Mouse (Mus musculus) heart, adult 8-10 months (tissue): Measurements from ENCODE around the gene Lrrc51. TPM values are rescaled to one million over a fixed set of nuclear protein-coding genes. Genes with fewer than 3 reads are reported as not detected.
"Not testable (repeated sequence)": the region's sequence is repeated elsewhere in the genome, so short reads cannot be mapped to it uniquely, and the experiment has no call there.

ENCODE experiments used
- DNase-seq: peaks from one replicate; pipeline ENCODE4 v3.0.0; 2022; ENCODE audit warnings: low spot score
- total RNA-seq, 4 experiments: library from RNA; stranded (reverse); gene quantifications; 2 replicates each; pipeline ENCODE4 v1.2.4; 2022

The Lrrc51 gene
- total RNA-seq: 1 to 10 TPM; 4.3 to 6.2 (median 5.4) TPM

DNA sequence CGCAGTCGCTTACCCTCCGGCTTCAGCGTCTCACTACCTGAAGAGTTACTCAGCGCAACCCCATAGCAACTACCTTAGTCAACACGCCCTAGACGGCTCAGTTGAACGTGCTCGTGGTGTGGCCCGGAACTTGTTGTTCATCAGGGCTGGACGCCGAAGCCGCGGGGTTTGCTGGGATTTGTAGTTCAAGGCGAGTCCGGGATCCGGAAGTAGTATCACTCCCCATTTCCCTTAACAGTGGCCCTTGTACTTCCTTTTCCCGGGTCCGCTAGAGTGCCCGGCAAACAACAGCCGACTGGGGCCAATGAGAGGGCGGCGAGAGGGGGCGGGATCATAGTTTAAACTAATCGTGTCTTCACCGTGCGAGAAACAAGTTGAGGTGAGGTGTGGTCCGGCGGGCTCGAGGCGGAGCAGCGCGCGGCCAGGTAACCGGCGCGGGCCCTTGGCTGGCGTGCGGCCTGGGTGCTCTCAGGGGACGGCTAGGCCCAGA is at the start of gene Lrrc51, which contains the start of gene Numa1:
Lrrc51 (minus strand) TSS at position 145 of the 490 bp plus-strand sequence.
Numa1 (plus strand) TSS at position 361 of the 490 bp plus-strand sequence.
- peak; percentile 99 for DNase-seq

GRCm38 (mm10) chr7:101982735-101983134 is 49.0 kb upstream of the Lrrc51 start:
- no peak for DNase-seq

DNA sequence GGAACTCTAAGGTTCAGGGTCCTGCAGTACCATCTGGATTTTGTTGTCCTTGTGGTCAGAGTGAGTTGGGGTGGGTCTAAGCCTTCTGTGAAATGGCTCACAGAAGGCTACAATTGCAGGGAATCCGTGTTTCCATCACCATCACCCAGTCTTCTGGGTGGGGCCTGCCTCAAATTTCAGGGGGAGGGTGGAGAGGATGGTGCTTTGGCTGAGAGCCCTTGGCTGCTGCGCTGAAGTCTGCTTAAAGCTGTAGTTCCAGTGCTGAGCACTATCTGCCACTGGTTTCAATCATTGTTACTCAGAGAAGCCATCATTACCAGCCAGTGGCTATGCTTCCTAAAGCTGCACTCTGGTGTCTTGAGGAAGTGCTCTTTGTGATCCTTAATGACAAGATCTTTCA is 40.8 kb upstream of the Lrrc51 start:
- DNase-seq: peak; percentile 50

DNA sequence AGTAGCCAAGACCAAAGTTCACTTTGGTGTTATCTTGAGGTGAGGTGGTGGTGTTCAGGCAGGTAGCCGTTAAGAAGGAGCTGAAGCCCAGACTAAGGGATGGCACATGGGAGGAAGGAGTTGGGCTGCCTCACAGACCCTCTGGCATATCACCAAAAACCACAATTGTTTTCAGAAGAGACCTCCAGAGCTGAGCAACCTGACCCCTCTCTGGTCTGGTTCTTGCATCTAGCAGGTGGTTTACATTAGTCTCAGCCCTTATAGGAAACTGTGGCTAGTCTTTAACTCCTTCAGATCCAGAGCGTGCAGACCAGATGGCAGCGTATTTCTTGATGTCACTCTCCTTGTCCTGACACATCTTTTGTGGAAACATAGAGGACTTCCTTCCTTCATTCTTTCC is 40.0 kb upstream of the Lrrc51 start:
- DNase-seq: no peak

DNA sequence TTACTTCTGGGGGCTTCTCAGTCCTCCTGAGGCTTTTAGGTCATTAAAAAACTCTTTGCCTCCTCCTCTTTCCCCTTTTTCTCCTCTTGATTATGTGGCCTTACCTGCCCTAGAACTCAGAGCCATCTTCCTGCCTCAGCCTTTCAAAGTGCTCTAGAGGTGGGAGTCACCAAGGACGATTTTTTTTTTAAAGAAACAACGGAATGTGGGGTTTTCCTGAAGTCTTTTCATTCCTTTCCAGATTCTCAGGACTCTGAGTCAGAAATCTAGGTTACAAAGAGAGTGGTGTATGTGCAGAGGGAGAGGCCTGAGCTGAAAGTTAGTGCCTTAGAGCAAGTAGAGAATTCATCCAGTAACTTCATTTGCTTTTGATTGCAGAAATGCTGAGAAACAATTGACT is 38.0 kb upstream of the Lrrc51 start:
- DNase-seq: no peak

GRCm38 (mm10) chr7:101970821-101971461 is 37.2 kb upstream of the Lrrc51 start:
- peak; percentile 83 for DNase-seq

GRCm38 (mm10) chr7:101970429-101970775 is 36.7 kb upstream of the Lrrc51 start:
- DNase-seq: peak; percentile 91

DNA sequence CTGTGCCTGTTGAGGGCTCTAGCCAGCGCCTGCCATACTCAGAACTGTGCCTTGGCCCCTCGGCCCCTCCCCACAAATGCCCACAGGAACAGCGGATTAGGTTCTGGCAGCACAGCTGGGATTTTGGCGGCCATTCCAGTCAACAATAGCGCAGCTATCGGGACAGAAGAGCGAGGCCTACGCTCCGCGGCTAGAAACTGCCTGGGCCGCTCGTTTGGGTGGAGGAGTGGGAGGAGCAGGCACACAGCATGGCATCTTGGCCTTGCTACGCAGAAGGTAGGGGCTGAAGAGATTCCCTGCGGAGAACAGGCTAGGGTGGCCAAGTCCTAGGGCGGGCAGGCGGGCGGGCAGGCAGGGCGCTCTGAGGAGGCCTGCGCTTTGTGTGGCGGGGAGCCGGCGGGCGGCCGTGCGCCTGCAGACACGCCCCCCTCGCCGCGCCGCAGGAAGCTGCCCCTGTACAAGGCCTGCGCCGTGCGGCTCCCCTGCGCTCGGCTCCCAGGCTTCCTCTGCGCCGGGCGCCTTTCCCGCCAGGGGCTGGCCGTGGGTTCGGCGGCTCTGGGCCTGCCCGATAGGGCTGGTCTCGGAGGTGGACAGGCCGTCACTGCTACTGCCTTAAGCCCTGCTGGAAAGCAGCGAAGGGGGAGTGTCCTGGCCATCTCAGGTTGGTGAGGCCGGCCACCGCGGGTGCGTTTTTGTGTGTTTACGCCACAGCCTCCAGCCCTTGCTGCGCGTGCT is 36.2 kb upstream of the Lrrc51 start:
- DNase-seq: peak; percentile 83

DNA sequence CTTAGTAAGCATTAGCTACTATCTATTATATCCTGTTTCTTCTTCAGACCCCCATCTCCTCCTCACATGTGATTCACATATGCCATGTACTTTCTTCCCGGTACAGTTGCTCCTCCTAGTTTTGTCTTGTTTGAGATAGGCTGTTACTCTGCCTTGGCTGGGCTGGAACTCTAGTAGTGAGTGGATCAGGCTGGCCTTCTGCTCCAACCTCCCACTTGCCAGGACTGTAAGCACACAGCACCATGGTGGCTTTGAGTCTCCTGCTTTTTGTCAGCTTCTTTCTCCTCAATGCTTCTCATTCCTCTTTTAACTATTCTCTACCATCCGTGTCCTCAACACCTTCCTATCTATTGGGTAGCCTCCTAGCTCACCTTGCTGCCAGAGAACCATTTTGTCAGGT is 35.1 kb upstream of the Lrrc51 start:
- DNase-seq: no peak

DNA sequence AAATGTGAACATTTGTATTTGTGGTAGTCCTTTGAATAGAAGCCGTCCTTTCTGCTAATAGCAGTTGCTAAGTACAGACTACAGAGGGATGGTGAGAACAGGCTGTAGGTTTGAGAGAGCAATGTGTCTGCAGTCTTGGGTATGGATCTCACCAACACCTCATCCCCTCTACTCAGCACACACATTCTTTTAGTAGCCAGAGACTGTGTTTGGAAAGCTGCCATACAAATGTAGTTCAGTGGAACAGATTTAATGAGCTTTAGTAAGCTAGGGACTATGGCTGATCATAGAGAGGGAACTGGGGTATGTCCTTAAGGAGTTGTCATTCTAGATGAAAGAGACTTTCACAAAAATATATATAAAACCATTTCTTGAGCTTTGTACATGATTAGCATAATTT is 33.6 kb upstream of the Lrrc51 start:
- no peak for DNase-seq

DNA sequence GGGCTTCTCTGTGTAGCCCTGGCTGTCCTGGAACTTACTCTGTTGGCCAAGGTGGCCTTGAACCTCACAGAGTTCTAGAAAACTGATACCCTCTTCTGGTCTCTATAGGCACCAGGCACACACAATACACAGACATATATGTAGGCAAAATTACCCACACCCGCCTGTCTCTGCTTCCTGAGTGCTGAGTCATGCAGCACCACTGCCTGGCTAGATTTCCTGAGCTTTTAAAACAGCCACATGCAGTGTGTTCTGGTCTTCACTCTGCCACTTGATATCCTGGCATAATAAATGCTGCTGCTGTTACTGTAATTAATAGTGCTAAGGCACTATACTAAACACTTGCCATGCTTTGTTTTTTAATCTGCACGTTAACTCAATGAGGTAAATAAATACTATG is 31.9 kb upstream of the Lrrc51 start:
- DNase-seq: no peak

GRCm38 (mm10) chr7:101964551-101964950 is 30.9 kb upstream of the Lrrc51 start:
- DNase-seq: no peak

GRCm38 (mm10) chr7:101963621-101964020 is 29.9 kb upstream of the Lrrc51 start:
- no peak for DNase-seq

DNA sequence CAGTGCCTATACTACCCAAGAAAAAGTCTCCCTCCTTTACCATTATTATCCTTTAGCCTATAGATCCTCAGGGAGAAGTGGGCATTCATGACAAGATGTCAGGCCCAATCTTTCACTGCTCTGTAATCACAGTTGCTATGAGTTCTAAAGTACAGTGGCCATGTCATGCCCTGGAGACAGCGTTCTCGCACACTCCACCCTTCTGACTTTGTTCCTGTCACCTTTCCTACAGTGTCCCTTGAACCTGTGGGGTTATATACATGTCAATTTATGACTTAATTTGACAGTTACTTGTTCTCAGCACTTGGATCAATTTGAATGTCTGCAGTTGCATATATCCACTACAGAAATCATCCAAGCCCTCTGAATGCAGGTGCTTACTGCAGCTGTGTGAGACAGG is 29.1 kb upstream of the Lrrc51 start:
- DNase-seq: no peak

GRCm38 (mm10) chr7:101956911-101957310 is 23.2 kb upstream of the Lrrc51 start:
- no peak for DNase-seq

GRCm38 (mm10) chr7:101956481-101956880 is 22.8 kb upstream of the Lrrc51 start:
- no peak for DNase-seq

GRCm38 (mm10) chr7:101955862-101956261 is 22.2 kb upstream of the Lrrc51 start:
- DNase-seq: no peak

GRCm38 (mm10) chr7:101955276-101955675 is 21.6 kb upstream of the Lrrc51 start:
- DNase-seq: no peak

- DNase-seq: no peak
These were observed 20.5 kb upstream of the Lrrc51 start for GRCm38 (mm10) chr7:101954163-101954562.

GRCm38 (mm10) chr7:101952098-101952497 is 18.4 kb upstream of the Lrrc51 start:
- DNase-seq: no peak

DNA sequence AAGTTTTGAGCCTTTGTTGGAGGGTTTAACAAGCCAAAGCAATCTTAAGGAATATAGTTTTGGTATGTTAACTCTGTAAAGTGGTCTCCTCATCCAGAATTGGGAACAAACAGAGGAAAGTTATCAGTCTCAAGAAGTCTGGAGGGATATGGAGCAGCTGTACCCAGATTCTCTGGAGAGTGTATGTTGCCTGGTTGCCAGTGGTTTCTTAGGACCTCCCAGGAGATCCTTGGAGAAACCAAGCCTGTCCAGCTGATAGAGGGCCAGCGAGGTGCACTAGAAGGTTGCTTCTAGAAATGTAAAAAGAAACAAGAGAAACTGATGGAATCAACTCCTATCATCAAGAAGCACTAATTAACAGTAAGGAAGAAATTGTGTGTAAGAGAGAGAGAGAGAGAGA is 18.0 kb upstream of the Lrrc51 start:
- DNase-seq: no peak

- DNase-seq: not testable (repeated sequence)
These were observed 15.3 kb upstream of the Lrrc51 start for GRCm38 (mm10) chr7:101949008-101949407.

DNA sequence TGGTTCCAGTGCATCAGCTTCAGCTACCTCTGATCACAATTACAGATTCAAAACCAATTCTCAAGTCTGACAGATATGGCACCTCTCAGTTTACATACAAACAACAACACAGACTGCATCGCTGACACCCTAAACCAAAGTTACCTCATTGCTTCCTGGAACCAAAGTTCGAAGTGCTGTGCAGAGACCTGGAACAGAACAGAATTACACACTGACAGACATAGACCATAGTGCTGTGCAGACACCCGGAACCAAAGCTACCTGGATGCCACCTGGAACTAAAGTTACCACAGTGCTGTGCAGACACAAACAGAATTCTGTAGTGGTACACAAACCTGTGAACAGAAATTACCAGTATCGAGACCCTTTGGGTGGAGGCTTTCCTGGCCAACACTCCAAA is 6.1 kb upstream of the Lrrc51 start:
- no peak for DNase-seq
